Mouse (Mus musculus) cerebellum, adult 2 months (tissue): ENCODE results near the gene Fyn.

ENCODE experiments used
- CTCF ChIP-seq: fragments of 200-500 bp; IDR thresholded peaks from 2 replicates; pipeline ENCODE4 v1.5.1; 2011; ENCODE audit warnings: low read depth, mild to moderate bottlenecking, control low read depth, low read length, moderate library complexity, borderline replicate concordance; ENCODE audit not compliant: insufficient read depth
- POLR2A ChIP-seq: fragments of 200-500 bp; IDR thresholded peaks from 2 replicates; pipeline ENCODE4 v1.6.1; 2011; ENCODE audit warnings: low read length, control low read depth, borderline replicate concordance; ENCODE audit not compliant: insufficient read depth

GRCm38 (mm10) chr10:39527113-39527512 lies 158.5 kb downstream of the Fyn start:
- TF ChIP-seq POLR2A (no peak), CTCF (no peak)
